Mouse (Mus musculus) gastrocnemius, adult 8-10 months (tissue): ENCODE measurements around the gene Phf23. TPM values are rescaled to one million over a fixed set of nuclear protein-coding genes. Genes with fewer than 3 reads are reported as not detected.

Experiments
- DNase-seq, 2 experiments: peaks; one replicate each; pipeline ENCODE4 v3.0.0; 2022; ENCODE audit warnings: low spot score in 2 of 2
- total RNA-seq, 4 experiments: library from RNA; stranded (reverse); gene quantifications; 2 replicates each; pipeline ENCODE4 v1.2.4; 2022

Phf23 gene
- total RNA-seq, 4 experiments from 2014 or later, result 20.5 to 28.5 (median 23.0) TPM

DNA sequence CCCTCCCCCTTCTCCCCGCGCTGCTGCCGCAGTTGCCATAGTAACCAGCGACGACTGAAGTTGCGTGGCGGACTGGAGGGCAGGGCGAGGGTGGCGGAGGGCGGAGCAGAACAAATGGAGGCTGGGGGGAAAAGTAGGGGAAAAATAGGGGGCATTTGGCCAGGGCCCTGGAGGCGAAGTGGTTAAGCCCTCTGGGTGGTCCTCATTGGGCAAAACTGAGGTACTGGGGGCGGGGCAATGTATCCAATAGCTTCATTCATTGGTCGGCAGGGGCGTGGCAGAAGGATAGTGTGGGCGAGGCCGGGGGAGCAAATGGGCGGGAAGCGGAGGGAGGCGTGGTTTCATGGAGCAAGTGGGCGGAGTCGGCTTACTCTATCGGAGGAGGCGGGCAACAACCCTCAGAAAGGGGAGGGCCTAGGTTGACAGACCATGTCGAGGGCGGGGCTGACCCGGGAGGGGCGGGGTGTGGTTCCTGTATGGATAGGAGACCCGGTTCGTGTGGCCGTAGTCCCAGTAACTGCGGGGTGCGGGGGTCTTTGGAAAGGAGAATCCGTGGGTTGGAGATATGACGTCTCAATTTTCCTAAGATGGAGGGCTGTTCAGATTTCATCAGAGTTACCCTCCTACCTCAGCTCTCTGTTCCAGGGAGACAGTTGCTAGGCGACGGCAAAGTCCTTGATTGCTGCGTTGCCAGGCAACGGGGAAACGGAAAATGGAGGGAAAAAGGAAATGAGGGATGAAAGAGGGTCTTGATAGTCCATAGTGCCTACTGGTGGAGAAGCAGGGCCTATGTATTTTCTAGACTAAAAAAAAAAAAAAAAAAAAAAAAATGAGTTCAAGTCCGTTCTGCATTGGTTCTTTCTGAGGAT, 25.9 kb downstream of the Phf23 start:
- DNase-seq, result peak; percentile 98

- DNase-seq, result no peak
Observed at GRCm38 (mm10) chr11:70023481-70024150, 28.0 kb downstream of the Phf23 start.

GRCm38 (mm10) chr11:70024151-70024514, 28.6 kb downstream of the Phf23 start:
- DNase-seq, result no peak

DNA sequence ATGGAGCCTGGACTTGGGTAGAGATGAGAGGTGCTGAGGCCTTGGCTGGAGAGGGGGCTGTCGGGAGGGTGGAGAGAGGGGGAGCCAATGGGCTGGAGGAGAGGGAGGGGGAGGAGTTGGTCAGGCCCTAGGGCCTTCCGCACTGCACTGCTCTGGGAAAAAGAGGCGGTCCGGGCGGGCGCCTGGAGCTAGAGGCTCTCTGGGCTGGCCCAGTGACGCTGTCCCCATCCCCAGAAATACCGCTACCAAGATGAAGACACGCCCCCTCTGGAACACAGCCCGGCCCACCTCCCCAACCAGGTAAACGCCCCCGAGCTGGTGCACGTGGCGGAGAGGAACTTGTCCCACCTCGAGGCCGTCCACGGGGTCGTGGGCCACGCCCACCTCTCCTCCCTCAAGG, 31.1 kb downstream of the Phf23 start:
- DNase-seq, result peak; percentile 33 to 65

DNA sequence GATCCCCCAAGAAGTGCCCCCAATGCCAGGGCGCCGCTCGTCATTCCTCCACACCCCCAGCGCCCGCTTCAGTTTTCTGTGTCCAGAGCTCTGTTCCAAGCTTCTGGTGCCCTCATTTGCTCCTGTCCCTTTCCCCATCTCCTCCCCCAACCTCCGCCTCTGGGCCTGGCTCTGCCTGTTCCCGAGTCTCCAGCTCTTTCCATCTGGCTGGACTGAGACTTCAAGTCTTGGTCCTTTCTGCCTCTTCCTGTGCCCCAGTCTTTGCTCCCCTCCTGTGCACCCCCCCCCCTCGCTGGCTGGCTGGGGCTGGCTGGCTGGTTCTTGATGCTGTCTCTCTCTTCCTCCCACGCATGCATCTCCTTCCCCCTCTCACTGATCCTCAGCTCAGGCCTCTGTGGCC, 31.8 kb downstream of the Phf23 start:
- DNase-seq, result no peak

DNA sequence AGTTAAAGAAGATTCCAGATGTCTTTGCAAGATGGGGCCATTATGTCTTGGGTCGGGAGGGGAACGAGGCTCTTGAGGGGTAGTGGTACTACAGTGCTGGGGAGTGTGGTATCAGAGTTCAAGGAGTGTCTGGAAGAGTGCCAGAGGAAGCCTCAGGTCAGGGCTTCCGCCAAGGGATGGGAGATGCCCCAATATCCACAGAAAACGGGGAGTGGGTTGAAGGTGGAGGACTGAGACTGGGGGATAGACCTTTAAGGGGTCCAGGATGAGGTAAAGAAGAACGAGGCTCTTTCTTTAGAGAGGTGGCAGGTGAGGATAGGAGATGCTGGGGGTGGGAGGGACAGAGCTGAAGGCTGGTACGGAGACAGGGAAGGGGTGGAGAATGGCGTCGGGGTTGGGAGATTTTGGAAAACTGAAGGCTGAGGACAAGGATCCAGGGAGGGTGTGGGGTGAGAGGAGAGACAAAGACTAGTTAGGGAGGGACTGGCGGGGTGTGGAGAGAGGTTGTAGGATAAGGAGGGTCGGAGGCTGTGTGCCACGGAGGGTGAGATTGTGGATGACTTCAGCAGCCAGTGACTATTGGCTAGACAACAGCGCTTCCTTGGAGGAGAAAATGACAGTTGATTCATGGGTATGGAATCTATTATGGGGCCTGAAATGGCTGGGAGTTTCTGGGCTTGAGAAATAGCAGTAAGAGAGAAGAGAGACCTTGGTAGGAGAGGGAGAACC, 33.0 kb downstream of the Phf23 start:
- DNase-seq, result no peak

DNA sequence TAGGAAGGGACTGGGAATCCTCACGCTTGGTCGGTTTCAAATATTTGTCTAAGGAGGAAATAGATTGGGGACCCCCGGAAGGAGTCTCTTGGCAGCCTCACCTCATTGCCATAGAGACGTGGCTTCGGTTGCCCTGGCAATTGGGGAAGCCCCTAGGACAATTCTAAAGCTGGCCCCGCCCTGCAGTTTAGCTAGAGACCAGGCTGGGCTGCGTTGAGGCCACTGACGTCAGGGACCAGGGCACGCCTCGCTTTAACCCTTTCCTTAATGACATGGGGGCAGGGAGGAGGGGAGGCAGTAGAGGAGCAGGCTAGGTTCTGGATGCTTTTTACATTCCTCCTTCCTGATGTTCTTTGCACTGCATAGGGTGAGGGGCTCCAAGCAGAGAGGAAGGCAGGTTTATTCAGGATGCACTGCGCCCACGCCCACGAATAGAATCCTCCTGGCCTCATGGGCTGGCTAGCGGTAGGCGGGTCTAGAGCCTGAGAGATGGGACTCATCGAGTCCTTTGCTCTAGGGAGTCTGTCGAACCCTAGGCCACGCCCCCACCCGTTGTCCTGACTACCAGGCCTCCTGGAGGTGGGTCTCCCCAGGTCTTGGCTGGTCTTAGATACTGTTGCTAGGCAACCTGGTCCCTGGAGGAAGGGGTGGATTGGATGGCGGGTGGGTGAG, 33.7 kb downstream of the Phf23 start:
- DNase-seq, result peak; percentile 80 to 84

DNA sequence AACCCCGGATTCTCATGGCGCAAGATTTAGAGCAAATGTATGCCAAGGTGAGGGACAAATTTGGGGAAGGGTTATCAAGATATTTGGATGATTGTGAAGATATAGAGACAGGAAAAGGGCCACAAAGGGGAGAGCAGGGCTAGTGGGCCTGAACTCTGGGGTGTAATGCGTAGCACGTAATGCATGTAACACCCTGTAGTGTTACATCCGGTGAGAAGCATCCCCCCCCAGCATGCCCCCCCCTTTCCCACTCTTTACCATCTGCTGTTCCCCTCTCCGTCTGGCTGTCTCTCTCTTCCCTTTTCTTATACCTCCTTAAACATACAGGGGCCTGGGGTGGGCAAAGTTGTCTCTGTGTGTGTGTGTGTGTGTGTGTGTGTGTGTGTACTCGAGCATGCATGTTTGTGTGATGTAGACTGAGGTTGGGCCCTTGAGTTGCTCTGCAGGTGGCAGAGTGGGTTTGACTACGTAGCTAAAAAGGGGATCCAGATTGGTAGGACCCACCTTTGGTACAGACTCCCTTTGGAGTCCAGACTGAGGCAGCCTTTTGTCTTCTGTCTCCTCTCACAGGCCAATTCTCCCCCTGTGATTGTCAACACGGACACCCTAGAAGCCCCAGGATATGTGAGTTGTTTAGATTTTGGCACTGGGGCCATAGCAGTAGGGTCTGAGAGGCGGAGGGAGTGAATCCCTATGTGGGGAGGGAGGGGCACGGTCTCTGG, 34.4 kb downstream of the Phf23 start:
- DNase-seq, result no peak

DNA sequence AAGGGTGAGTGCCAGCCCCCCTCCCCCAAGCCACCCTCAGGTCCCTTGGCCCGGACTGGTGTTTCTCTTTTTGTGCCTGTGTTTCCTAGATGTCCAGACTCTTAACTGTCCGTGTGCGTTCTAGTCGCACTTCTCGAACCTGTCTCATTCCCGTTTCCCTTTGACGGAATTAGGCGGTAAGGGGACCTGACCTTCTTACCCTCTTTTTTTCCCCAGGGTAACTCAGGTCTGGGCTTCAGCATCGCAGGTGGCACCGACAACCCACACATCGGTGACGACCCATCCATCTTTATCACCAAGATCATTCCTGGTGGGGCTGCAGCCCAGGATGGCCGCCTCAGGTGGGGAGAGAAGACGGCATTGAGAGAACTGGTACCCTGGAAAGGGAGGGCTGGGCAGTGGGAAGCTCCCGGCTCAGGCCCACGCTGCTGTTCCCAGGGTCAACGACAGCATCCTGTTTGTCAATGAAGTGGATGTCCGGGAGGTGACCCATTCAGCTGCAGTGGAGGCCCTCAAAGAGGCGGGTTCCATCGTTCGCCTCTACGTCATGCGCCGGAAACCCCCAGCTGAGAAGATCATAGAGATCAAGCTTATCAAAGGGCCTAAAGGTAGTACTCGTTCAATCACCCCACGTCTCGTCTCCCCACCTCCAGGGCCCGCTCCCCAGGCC, 35.2 kb downstream of the Phf23 start:
- no peak for DNase-seq

- no peak for DNase-seq
Observed at GRCm38 (mm10) chr11:70031321-70031670, 35.7 kb downstream of the Phf23 start.

DNA sequence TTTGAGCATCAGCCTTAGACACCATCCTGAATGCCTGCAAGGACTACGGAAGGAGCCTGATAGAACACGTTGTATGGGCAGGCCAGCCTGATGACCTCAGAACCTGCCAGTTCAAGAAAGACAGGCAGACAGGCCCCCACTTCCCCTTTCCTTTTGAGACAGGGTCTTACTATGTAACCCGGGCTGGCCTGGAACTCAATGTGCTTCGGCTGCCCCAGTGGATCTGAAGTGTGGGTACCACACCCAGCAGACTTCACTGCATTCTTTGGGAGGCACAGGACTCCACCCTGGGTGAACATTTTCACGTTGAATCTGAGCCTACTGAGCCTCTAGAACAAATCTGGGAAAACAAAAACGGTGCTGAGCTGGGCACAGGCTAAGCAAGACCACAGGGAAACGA, 42.6 kb downstream of the Phf23 start:
- DNase-seq, result no peak

DNA sequence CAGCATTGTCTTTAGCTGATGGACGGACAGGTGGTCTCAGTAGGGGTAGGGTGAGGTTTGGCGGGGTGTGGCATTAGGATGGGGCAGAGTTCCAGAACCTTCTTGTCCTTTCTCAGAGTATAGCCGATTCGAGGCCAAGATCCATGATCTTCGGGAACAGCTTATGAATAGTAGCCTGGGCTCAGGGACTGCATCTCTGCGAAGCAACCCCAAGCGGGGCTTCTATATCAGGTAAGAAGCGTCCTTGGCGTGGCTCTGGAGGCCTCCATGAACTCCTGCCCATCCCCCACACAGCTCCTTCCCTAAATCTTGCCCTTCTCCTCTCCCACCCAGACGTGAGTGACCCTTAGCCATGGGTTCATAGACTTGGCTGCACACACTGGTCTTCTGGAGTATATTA, 44.1 kb downstream of the Phf23 start:
- DNase-seq, result no peak

- no peak for DNase-seq
Observed at GRCm38 (mm10) chr11:70040184-70040583, 44.6 kb downstream of the Phf23 start.

DNA sequence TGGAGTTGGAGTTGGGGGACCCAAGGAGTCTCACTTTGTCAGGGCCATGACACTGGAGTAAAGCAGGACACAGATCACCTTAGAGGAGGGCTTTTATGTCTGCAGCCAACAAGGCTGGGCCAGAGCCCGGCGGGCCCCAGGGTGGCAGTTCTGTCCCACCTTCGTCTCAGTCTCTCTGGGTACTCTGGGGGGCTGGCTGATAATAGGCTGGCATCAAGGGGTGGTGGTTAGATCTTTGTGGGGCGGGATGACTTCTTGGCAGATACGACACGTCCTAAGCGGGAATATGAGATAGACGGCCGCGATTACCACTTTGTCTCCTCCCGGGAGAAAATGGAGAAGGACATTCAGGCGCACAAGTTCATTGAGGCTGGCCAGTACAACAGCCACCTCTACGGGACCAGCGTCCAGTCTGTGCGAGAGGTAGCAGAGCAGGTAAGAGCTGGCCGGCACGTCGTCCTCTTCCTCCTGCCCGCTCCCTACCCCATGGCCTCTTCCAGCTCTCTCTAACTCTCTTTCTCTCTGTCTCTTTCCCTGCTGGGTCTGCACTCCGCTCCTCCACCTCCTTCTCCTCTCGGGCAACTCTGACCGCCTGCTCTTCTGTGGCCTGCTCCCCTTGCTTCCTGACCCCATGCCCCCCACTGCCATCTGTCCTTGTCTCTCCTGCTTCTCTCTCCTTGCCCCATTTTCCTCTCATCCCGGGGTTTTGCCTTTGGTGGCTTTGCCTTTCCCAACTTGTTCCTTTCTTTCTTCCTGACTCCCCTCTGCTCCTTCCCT, 46.9 kb downstream of the Phf23 start:
- DNase-seq, result no peak

DNA sequence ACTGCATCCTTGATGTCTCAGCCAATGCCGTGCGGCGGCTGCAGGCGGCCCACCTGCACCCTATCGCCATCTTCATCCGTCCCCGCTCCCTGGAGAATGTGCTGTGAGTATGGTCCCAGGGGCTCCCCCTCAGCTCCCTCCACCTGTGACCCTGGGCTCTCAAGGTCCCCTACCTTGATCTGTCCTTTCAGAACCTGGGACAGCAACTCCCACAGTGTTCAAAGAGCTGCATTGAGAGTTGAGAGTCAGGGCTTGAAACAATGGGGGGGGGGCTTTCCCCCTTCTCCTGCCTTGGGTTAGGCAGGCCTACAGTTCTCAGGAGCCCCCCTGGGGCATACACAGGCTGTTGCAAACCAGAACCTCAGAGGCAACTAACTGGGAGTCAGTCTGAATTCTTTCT, 48.1 kb downstream of the Phf23 start:
- DNase-seq, result no peak

- no peak for DNase-seq
Observed at GRCm38 (mm10) chr11:70045435-70045834, 49.9 kb downstream of the Phf23 start.

DNA sequence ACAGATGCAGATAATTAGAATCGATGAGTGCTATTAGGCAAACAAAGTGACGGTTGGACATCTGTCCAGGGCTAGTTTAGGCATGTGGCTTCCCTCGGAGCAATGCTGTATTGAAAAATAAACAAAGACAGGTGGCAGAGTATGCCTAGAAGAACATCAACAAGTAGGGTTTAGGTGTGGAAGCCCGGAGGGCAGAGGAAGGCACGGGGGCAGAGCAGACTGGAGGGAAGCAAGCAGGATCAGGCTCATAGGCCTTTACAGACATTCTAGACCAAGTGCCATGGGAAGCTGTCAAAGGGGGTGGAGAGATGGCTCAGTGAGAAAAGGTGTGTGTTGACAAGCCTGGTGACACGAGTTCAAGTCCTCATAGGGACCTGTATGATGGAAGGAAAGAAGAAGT, 53.8 kb downstream of the Phf23 start:
- DNase-seq, result no peak
